In genomic region chr11:87966214-87966613, GRCm38 (mm10) we compare ENCODE assay signal across 10 mouse cellular contexts. TPM values are rescaled to one million over a fixed set of nuclear protein-coding genes. Genes with fewer than 3 reads are reported as not detected.
DNase-seq lines count a peak whose midpoint lies in the region; ATAC-seq and TF ChIP-seq lines count a peak whose summit lies in the region.
"Had no signal": no experiment of that assay in that cellular context is flagged by ENCODE, and none has a peak within 500 bp of the region (broad histone marks: within the 10 kb centered on the region; RNA-seq: fewer than 3 reads in every experiment).

No protein-coding gene starts in this region.

- ATAC-seq in lung, postnatal 0 days = no peak
- peak; percentile 93 for ATAC-seq in embryonic facial prominence, embryonic 14.5 days (ENCODE audit: low read depth)
- ATAC-seq in neural tube, embryonic 15.5 days (ENCODE audit: low FRiP score) = no peak

- TF ChIP-seq EP300 in lung, postnatal 0 days (IDR thresholded peaks at IDR 0.05) = no peak

- H3K9ac ChIP-seq in lung, postnatal 0 days (replicated peaks; ENCODE audit: low read depth) = no peak overlapping the region
- H3K9ac ChIP-seq in embryonic facial prominence, embryonic 14.5 days (ENCODE audit: low read depth, low read length) = no peak overlapping the region
- H3K9ac ChIP-seq in neural tube, embryonic 15.5 days (replicated peaks) = 0 out of 2 replicates have a peak overlapping the region, but pooled peaks have one; percentile 5

- no peak overlapping the region for H3K27ac ChIP-seq in lung, postnatal 0 days (ENCODE audit: low read length)
- no peak overlapping the region for H3K27ac ChIP-seq in embryonic facial prominence, embryonic 14.5 days (replicated peaks; ENCODE audit: low read depth, low read length)
- no peak overlapping the region for H3K27ac ChIP-seq in neural tube, embryonic 15.5 days (replicated peaks)

- H3K4me2 ChIP-seq in lung, postnatal 0 days (replicated peaks; ENCODE audit: low read depth, low read length) = no peak overlapping the region
- H3K4me2 ChIP-seq in embryonic facial prominence, embryonic 14.5 days (ENCODE audit: low read depth, low read length) = no peak overlapping the region
- H3K4me2 ChIP-seq in neural tube, embryonic 15.5 days = no peak overlapping the region

- peak; percentile 64 for DNase-seq in embryo, embryonic 10 days (ENCODE audit: low spot score)
- no peak for DNase-seq in embryo, embryonic 9.5 days (ENCODE audit: extremely low spot score)
- DNase-seq in lung, postnatal 10 days = peak; percentile 40
- no peak for DNase-seq in lung, postnatal 0 days (ENCODE audit: low spot score)
- DNase-seq in embryonic facial prominence, embryonic 14.5 days (ENCODE audit: low spot score) = peak; percentile 88
- DNase-seq in layer of hippocampus, postnatal 14 days (ENCODE audit: low spot score in 2 of 2) = no peak
- DNase-seq in layer of hippocampus, postnatal 25 days (ENCODE audit: extremely low spot score in 1 of 2, low spot score in 1 of 2) = no peak
- DNase-seq: spleen, adult 18-20 months had no signal

- no peak for TF ChIP-seq CTCF in lung, postnatal 0 days (IDR thresholded peaks at IDR 0.05)

- H3K9me3 ChIP-seq in lung, postnatal 0 days (ENCODE audit: low read length) = no peaks in the 10 kb centered on the region
- H3K9me3 ChIP-seq in embryonic facial prominence, embryonic 14.5 days (ENCODE audit: control insufficient read depth, low read length) = no peaks in the 10 kb centered on the region
- no peaks in the 10 kb centered on the region for H3K9me3 ChIP-seq in neural tube, embryonic 15.5 days (replicated peaks)

- H3K4me3 ChIP-seq in lung, postnatal 0 days (ENCODE audit: low read depth, low read length) = no peak overlapping the region
- no peak overlapping the region for H3K4me3 ChIP-seq in embryonic facial prominence, embryonic 14.5 days (ENCODE audit: low read depth, low read length)
- no peak overlapping the region for H3K4me3 ChIP-seq in neural tube, embryonic 15.5 days (replicated peaks)

- H3K4me1 ChIP-seq in lung, postnatal 0 days (ENCODE audit: insufficient read depth, low read depth, low read length) = no peaks in the 10 kb centered on the region
- no peaks in the 10 kb centered on the region for H3K4me1 ChIP-seq in embryonic facial prominence, embryonic 14.5 days (ENCODE audit: control insufficient read depth, insufficient read depth, low read length)
- peaks cover 16% of the 10 kb centered on the region for H3K4me1 ChIP-seq in neural tube, embryonic 15.5 days

- no peaks in the 10 kb centered on the region for H3K36me3 ChIP-seq in lung, postnatal 0 days (ENCODE audit: insufficient read depth, low read length)
- H3K36me3 ChIP-seq in embryonic facial prominence, embryonic 14.5 days (ENCODE audit: control insufficient read depth, insufficient read depth, low read length) = no peaks in the 10 kb centered on the region
- H3K36me3 ChIP-seq in neural tube, embryonic 15.5 days = no peaks in the 10 kb centered on the region

- 27% methylated on average over 10 of the region's 10 CpGs for WGBS in lung, postnatal 0 days
- 26% methylated on average over 10 of the region's 10 CpGs for WGBS in embryonic facial prominence, embryonic 14.5 days
- 50% methylated on average over 10 of the region's 10 CpGs for WGBS in neural tube, embryonic 15.5 days

- no peaks in the 10 kb centered on the region for H3K27me3 ChIP-seq in lung, postnatal 0 days (replicated peaks; ENCODE audit: insufficient read depth, low read length)
- H3K27me3 ChIP-seq in embryonic facial prominence, embryonic 14.5 days (replicated peaks; ENCODE audit: control insufficient read depth, insufficient read depth, low read length) = no peaks in the 10 kb centered on the region
- no peaks in the 10 kb centered on the region for H3K27me3 ChIP-seq in neural tube, embryonic 15.5 days (replicated peaks)

RNA-seq across cellular contexts. Expression of gene Dynll2, which starts 21.1 kb away (rescaled TPM):
- polyA plus RNA-seq in lung, postnatal 0 days (2015; fragmentation: Nextera tagmentation; extraction: Ambion mirVana) = 12.3 and 14.5 TPM in 2 replicates
- 13.0 and 13.7 TPM in 2 replicates for polyA plus RNA-seq in embryonic facial prominence, embryonic 14.5 days (2014; fragmentation: Nextera tagmentation; extraction: Ambion mirVana)
- polyA plus RNA-seq in neural tube, embryonic 15.5 days (2015; fragmentation: Nextera tagmentation; extraction: Ambion mirVana) = 57.6 and 76.0 TPM in 2 replicates
- total RNA-seq in layer of hippocampus, postnatal 14 days (2021) = 100 to 1,000 TPM; 406 to 432 TPM
- 100 to 1,000 TPM; 435 to 462 TPM for total RNA-seq in layer of hippocampus, postnatal 25 days (2021)

RNA-seq across cellular contexts. Expression of gene Olfr464, which starts 45.4 kb away (rescaled TPM):
- not detected in 2 replicates for polyA plus RNA-seq in lung, postnatal 0 days (2015; fragmentation: Nextera tagmentation; extraction: Ambion mirVana)
- 0.10 and 0.22 TPM in 2 replicates for polyA plus RNA-seq in embryonic facial prominence, embryonic 14.5 days (2014; fragmentation: Nextera tagmentation; extraction: Ambion mirVana)
- 0.08 and 0.13 TPM in 2 replicates for polyA plus RNA-seq in neural tube, embryonic 15.5 days (2015; fragmentation: Nextera tagmentation; extraction: Ambion mirVana)
- not detected for total RNA-seq in layer of hippocampus, postnatal 14 days (2021)
- not detected for total RNA-seq in layer of hippocampus, postnatal 25 days (2021)
- polyA plus RNA-seq: heart, embryonic 14.5 days had no signal

Comparison
In these comparisons a context has a peak if more than half of its experiments do, and no peak if none do; other contexts are left out.
1. DNase-seq: peak in embryo, embryonic 10 days (single experiment), lung, postnatal 10 days (single experiment) and embryonic facial prominence, embryonic 14.5 days (single experiment); none in embryo, embryonic 9.5 days (single experiment), lung, postnatal 0 days (single experiment), layer of hippocampus, postnatal 14 days (0 of 2) and layer of hippocampus, postnatal 25 days (0 of 2).